ENCODE assay signal across 24 mouse cellular contexts in the genomic region with DNA sequence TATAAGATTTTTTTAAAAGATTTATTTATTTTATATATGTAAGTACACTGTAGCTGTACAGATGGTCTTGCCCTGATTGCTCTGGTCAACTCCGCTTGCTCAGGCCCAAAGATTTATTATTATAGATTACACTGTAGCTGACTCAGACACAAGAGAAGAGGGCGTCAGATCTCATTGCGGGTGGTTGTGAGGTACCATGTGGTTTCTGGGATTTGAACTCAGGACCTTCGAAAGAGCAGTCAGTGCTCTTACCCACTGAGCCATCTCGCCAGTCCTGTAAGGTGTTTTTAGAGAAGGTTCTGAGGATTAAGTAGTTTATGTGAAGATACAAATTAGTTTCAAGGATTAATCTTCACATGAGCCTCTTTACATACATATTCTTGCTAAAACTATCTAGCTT. TPM values are rescaled to one million over a fixed set of nuclear protein-coding genes. Genes with fewer than 3 reads are reported as not detected.
DNase-seq lines count a peak whose midpoint lies in the region; ATAC-seq lines count a peak whose summit lies in the region.
"Had no signal": no experiment of that assay in that cellular context is flagged by ENCODE, and none has a peak within 500 bp of the region (broad histone marks: within the 10 kb centered on the region; RNA-seq: fewer than 3 reads in every experiment).

No protein-coding gene starts in this region.

- no peak overlapping the region for H3K9ac ChIP-seq in lung, embryonic 15.5 days
- H3K9ac ChIP-seq in midbrain, embryonic 11.5 days (ENCODE audit: low read length), result no peak overlapping the region
- H3K9ac ChIP-seq in midbrain, embryonic 13.5 days (replicated peaks), result no peak overlapping the region
- H3K9ac ChIP-seq: embryonic facial prominence, embryonic 12.5 days; forebrain, embryonic 13.5 days; forebrain, embryonic 15.5 days had no signal

- peaks cover 15% of the 10 kb centered on the region for H3K4me1 ChIP-seq in heart, embryonic 10.5 days
- H3K4me1 ChIP-seq in lung, embryonic 15.5 days, result peaks cover 33% of the 10 kb centered on the region
- no peaks in the 10 kb centered on the region for H3K4me1 ChIP-seq in midbrain, embryonic 11.5 days (ENCODE audit: control insufficient read depth, insufficient read depth, low read length)
- H3K4me1 ChIP-seq in midbrain, embryonic 13.5 days (replicated peaks), result peaks cover 17% of the 10 kb centered on the region

- no peak for ATAC-seq in lung, embryonic 15.5 days (ENCODE audit: borderline replicate concordance, extremely low read depth, low FRiP score, low TSS enrichment)
- no peak for ATAC-seq in midbrain, embryonic 11.5 days (ENCODE audit: low FRiP score)
- ATAC-seq in midbrain, embryonic 13.5 days, result no peak
- ATAC-seq: activated CD4-positive, CD25-positive, alpha-beta regulatory T cell, adult 4 months; CD4-positive, CD25-positive, alpha-beta regulatory T cell, adult 4 months; forebrain, embryonic 13.5 days; forebrain, embryonic 15.5 days had no signal

- DNase-seq in heart, adult 11 months, result peak; percentile 76
- no peak for DNase-seq in heart, embryonic 10.5 days (ENCODE audit: low spot score)
- DNase-seq in lung, postnatal 14 days, result no peak
- DNase-seq in midbrain, embryonic 11.5 days (ENCODE audit: low spot score, missing footprints), result peak; percentile 66
- DNase-seq: adrenal gland, adult 8-10 months; adrenal gland, postnatal 14 days; adrenal gland, postnatal 36 days; B cell, adult 2 months; cerebellum, adult 11-12 months; cerebellum, adult 2 months; cerebellum, adult 9-10 months; cerebellum, postnatal 10 days; cerebellum, postnatal 25 days had no signal

- no peak overlapping the region for H3K27ac ChIP-seq in heart, embryonic 10.5 days
- peak overlapping the region; percentile 85 for H3K27ac ChIP-seq in lung, embryonic 15.5 days
- H3K27ac ChIP-seq in midbrain, embryonic 11.5 days (ENCODE audit: low read depth, low read length), result no peak overlapping the region
- no peak overlapping the region for H3K27ac ChIP-seq in midbrain, embryonic 13.5 days
- H3K27ac ChIP-seq: embryonic facial prominence, embryonic 10.5 days; forebrain, embryonic 13.5 days; forebrain, embryonic 15.5 days had no signal

- H3K9me3 ChIP-seq in heart, embryonic 10.5 days, result no peaks in the 10 kb centered on the region; the same call in 1 of the 2 replicates
- no peaks in the 10 kb centered on the region for H3K9me3 ChIP-seq in lung, embryonic 15.5 days
- no peaks in the 10 kb centered on the region for H3K9me3 ChIP-seq in midbrain, embryonic 11.5 days (ENCODE audit: control insufficient read depth, low read length)
- H3K9me3 ChIP-seq in midbrain, embryonic 13.5 days, result no peaks in the 10 kb centered on the region
- H3K9me3 ChIP-seq: embryonic facial prominence, embryonic 10.5 days; embryonic facial prominence, embryonic 12.5 days; forebrain, embryonic 13.5 days; forebrain, embryonic 15.5 days; G1E had no signal

- H3K27me3 ChIP-seq in heart, embryonic 10.5 days (ENCODE audit: insufficient read depth, poor library complexity, severe bottlenecking), result no peaks in the 10 kb centered on the region
- H3K27me3 ChIP-seq in lung, embryonic 15.5 days, result no peaks in the 10 kb centered on the region
- no peaks in the 10 kb centered on the region for H3K27me3 ChIP-seq in midbrain, embryonic 11.5 days (ENCODE audit: control insufficient read depth, insufficient read depth, low read length)
- no peaks in the 10 kb centered on the region for H3K27me3 ChIP-seq in midbrain, embryonic 13.5 days
- H3K27me3 ChIP-seq: CH12.LX; embryonic facial prominence, embryonic 12.5 days; forebrain, embryonic 13.5 days; forebrain, embryonic 15.5 days; Patski had no signal

- H3K4me2 ChIP-seq in lung, embryonic 15.5 days, result no peak overlapping the region
- no peak overlapping the region for H3K4me2 ChIP-seq in midbrain, embryonic 11.5 days
- no peak overlapping the region for H3K4me2 ChIP-seq in midbrain, embryonic 13.5 days (replicated peaks)
- H3K4me2 ChIP-seq: embryonic facial prominence, embryonic 12.5 days; forebrain, embryonic 13.5 days; forebrain, embryonic 15.5 days had no signal

- WGBS in heart, embryonic 10.5 days, result 91% methylated on average over 5 of the region's 5 CpGs
- WGBS in lung, embryonic 15.5 days, result 89% methylated on average over 5 of the region's 5 CpGs
- WGBS in midbrain, embryonic 11.5 days, result 95% methylated on average over 5 of the region's 5 CpGs
- 96% methylated on average over 5 of the region's 5 CpGs for WGBS in midbrain, embryonic 13.5 days

- H3K36me3 ChIP-seq in heart, embryonic 10.5 days, result peaks cover 14% of the 10 kb centered on the region
- no peaks in the 10 kb centered on the region for H3K36me3 ChIP-seq in lung, embryonic 15.5 days
- no peaks in the 10 kb centered on the region for H3K36me3 ChIP-seq in midbrain, embryonic 11.5 days (ENCODE audit: control insufficient read depth, insufficient read depth, low read length)
- 0 out of 2 replicates have a peak, but pooled peaks cover 6% of the 10 kb centered on the region for H3K36me3 ChIP-seq in midbrain, embryonic 13.5 days
- H3K36me3 ChIP-seq: forebrain, embryonic 15.5 days had no signal

- no peak overlapping the region for H3K4me3 ChIP-seq in heart, embryonic 10.5 days
- no peak overlapping the region for H3K4me3 ChIP-seq in lung, embryonic 15.5 days
- no peak overlapping the region for H3K4me3 ChIP-seq in midbrain, embryonic 11.5 days (ENCODE audit: low read depth, low read length)
- no peak overlapping the region for H3K4me3 ChIP-seq in midbrain, embryonic 13.5 days (replicated peaks)
- H3K4me3 ChIP-seq: embryonic facial prominence, embryonic 10.5 days; embryonic facial prominence, embryonic 12.5 days; forebrain, embryonic 13.5 days; forebrain, embryonic 15.5 days had no signal

RNA-seq across cellular contexts. Expression of a gene that starts 10.9 kb away (rescaled TPM):
- 328 and 389 TPM in 2 replicates for polyA plus RNA-seq in heart, embryonic 10.5 days (2016; fragmentation: Nextera tagmentation; extraction: Ambion mirVana)
- polyA plus RNA-seq in lung, embryonic 15.5 days (2015; fragmentation: Nextera tagmentation; extraction: Ambion mirVana), result 390 and 414 TPM in 2 replicates
- 518 and 522 TPM in 2 replicates for polyA plus RNA-seq in midbrain, embryonic 11.5 days (2014; fragmentation: Nextera tagmentation; extraction: Ambion mirVana)
- 431 and 436 TPM in 2 replicates for polyA plus RNA-seq in midbrain, embryonic 13.5 days (2015; fragmentation: Nextera tagmentation; extraction: Ambion mirVana)

RNA-seq across cellular contexts. Expression of a gene that starts 24.1 kb away (rescaled TPM):
- polyA plus RNA-seq in heart, embryonic 10.5 days (2016; fragmentation: Nextera tagmentation; extraction: Ambion mirVana), result 445 and 534 TPM in 2 replicates
- 304 and 322 TPM in 2 replicates for polyA plus RNA-seq in lung, embryonic 15.5 days (2015; fragmentation: Nextera tagmentation; extraction: Ambion mirVana)
- polyA plus RNA-seq in midbrain, embryonic 11.5 days (2014; fragmentation: Nextera tagmentation; extraction: Ambion mirVana), result 316 and 343 TPM in 2 replicates
- polyA plus RNA-seq in midbrain, embryonic 13.5 days (2015; fragmentation: Nextera tagmentation; extraction: Ambion mirVana), result 260 and 269 TPM in 2 replicates

RNA-seq across cellular contexts. Expression of a gene that starts 38.1 kb away (rescaled TPM):
- 92.7 and 104 TPM in 2 replicates for polyA plus RNA-seq in heart, embryonic 10.5 days (2016; fragmentation: Nextera tagmentation; extraction: Ambion mirVana)
- 64.3 and 65.2 TPM in 2 replicates for polyA plus RNA-seq in lung, embryonic 15.5 days (2015; fragmentation: Nextera tagmentation; extraction: Ambion mirVana)
- 141 and 148 TPM in 2 replicates for polyA plus RNA-seq in midbrain, embryonic 11.5 days (2014; fragmentation: Nextera tagmentation; extraction: Ambion mirVana)
- 65.5 and 72.5 TPM in 2 replicates for polyA plus RNA-seq in midbrain, embryonic 13.5 days (2015; fragmentation: Nextera tagmentation; extraction: Ambion mirVana)

Comparison
In these comparisons a context has a peak if more than half of its experiments do, and no peak if none do; other contexts are left out.
1. DNase-seq: peak in heart, adult 11 months (single experiment) and midbrain, embryonic 11.5 days (single experiment); none in heart, embryonic 10.5 days (single experiment) and lung, postnatal 14 days (single experiment).